Mouse (Mus musculus) left cerebral cortex, postnatal 14 days (tissue): ENCODE measurements around the gene Mpz. TPM values are rescaled to one million over a fixed set of nuclear protein-coding genes. Genes with fewer than 3 reads are reported as not detected.
A peak's percentile ranks its signal among the peaks of the same experiment; 100 is the strongest.

ENCODE experiments used
- DNase-seq, 2 experiments: peaks; one replicate each; pipeline ENCODE4 v3.0.0; 2021 to 2022; ENCODE audit warnings: low spot score in 2 of 2, mixed read lengths in 1 of 2
- intact Hi-C: fragments of 180-260 bp; cut with DNase I; formaldehyde crosslinking; loops from one replicate; pipeline ENCODE4 v1.15.1; 2025
- total RNA-seq, 2 experiments: library from RNA; stranded (reverse); gene quantifications; 2 replicates each; pipeline ENCODE4 v1.2.3; 2021

Mpz gene
- total RNA-seq, 2 experiments from 2014 or later = not detected

GRCm38 (mm10) chr1:171179487-171180171, 29.1 kb downstream of the Mpz start:
- intact Hi-C loops = no loop called here
- DNase-seq = no peak

GRCm38 (mm10) chr1:171183025-171183424, 32.5 kb downstream of the Mpz start:
- no peak for DNase-seq
- intact Hi-C loops = no loop called here

GRCm38 (mm10) chr1:171183620-171184019, 33.1 kb downstream of the Mpz start:
- intact Hi-C loops = no loop called here
- DNase-seq = peak in 1 of 2 experiments; percentile 40

- DNase-seq = no peak
- intact Hi-C loops = no loop called here
Measured at GRCm38 (mm10) chr1:171184314-171184713, 33.8 kb downstream of the Mpz start.

- no peak for DNase-seq
- intact Hi-C loops = no loop called here
Measured at GRCm38 (mm10) chr1:171185655-171186054, 35.1 kb downstream of the Mpz start.

- no peak for DNase-seq
- intact Hi-C loops = no loop called here
Measured at GRCm38 (mm10) chr1:171187851-171188700, 37.6 kb downstream of the Mpz start.

GRCm38 (mm10) chr1:171189046-171189445, 38.5 kb downstream of the Mpz start:
- intact Hi-C loops = no loop called here
- DNase-seq = no peak

- no peak for DNase-seq
- intact Hi-C loops = no loop called here
Measured at GRCm38 (mm10) chr1:171189476-171190114, 39.1 kb downstream of the Mpz start.

- intact Hi-C loops = no loop called here
- DNase-seq = no peak
Measured at GRCm38 (mm10) chr1:171190832-171191231, 40.3 kb downstream of the Mpz start.

- intact Hi-C loops = no loop called here
- DNase-seq = no peak
Measured at GRCm38 (mm10) chr1:171192283-171192682, 41.8 kb downstream of the Mpz start.

- DNase-seq = no peak
- intact Hi-C loops = no loop called here
Measured at GRCm38 (mm10) chr1:171193093-171193840, 42.8 kb downstream of the Mpz start.

- intact Hi-C loops = no loop called here
- no peak for DNase-seq
Measured at GRCm38 (mm10) chr1:171193911-171194830, 43.7 kb downstream of the Mpz start.

GRCm38 (mm10) chr1:171195046-171195822, 44.7 kb downstream of the Mpz start:
- no peak for DNase-seq
- intact Hi-C loops = no loop called here

- peak; percentile 65 to 68 for DNase-seq
- intact Hi-C loops = no loop called here
Measured at GRCm38 (mm10) chr1:171195887-171196397, 45.4 kb downstream of the Mpz start, which contains the start of gene Pcp4l1. TSS of gene Pcp4l1 (minus strand) at chr1:171196268.

- DNase-seq = no peak
- intact Hi-C loops = no loop called here
Measured at GRCm38 (mm10) chr1:171199532-171199931, 49.0 kb downstream of the Mpz start.

- DNase-seq = no peak
- intact Hi-C loops = no loop called here
Measured at GRCm38 (mm10) chr1:171200769-171201168, 50.3 kb downstream of the Mpz start.

- intact Hi-C loops = no loop called here
Measured at GRCm38 (mm10) chr1:171203471-171204248, 53.1 kb downstream of the Mpz start.

More at GRCm38 (mm10) chr1:171203471-171204248, 53.1 kb downstream of the Mpz start:
- no peak for DNase-seq
